Mouse (Mus musculus) fat pad, adult 2 months (tissue): ENCODE results near the gene Itga9.

ENCODE experiments used
- DNase-seq: peaks from one replicate; pipeline ENCODE4 v3.0.0-alpha.2; 2011; ENCODE audit warnings: low read depth, low spot score; ENCODE audit errors: extremely low read depth

Itga9 gene

DNA sequence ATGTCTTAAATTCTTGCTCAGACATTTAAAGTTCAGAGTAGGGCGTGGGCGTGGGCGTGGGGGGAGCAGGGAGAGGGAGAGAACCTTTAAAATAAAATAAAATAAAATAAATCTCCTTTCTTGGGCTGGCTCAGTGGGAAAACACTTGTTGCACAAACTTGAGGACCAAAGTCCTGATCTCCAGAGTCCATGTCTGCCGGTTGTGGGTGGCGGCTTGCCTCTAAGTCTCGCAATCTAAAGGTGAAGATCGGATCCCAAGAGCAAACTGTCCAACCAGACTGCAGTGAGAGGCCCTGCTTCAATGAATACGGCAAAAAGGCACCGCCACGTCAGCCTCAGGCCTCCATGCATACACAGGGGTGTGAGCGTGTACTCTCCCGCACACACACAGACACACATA is 333.3 kb downstream of the Itga9 start:
- no peak for DNase-seq

DNA sequence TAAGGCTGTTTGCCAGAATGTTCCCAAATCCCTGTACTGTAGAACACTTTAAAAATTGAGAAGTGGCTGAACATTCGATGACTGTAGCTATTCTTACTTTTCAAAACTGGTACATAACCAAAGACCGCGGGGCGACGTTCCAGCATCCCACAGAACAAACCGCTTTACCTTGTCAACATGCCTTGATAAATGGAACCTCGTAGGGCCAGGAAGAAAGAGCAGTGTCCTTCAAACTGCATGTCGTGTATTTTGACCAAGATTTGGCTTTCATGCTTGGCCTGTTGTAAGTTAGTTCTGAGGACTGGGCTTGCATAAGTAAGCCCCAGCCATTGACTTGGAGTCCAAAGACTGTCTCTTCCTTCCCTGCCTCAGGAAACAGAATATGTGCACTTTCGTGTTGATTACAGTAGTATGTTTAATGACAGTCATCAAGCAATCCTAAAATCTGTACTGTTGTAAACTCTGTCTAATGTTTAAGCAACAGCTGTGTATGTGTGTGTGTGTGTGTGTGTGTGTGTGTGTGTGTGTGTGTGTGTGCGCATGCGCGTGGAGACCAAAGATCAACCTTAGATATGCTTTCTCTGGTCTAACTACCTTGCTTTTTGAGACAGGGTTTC is 334.2 kb downstream of the Itga9 start:
- DNase-seq: no peak

DNA sequence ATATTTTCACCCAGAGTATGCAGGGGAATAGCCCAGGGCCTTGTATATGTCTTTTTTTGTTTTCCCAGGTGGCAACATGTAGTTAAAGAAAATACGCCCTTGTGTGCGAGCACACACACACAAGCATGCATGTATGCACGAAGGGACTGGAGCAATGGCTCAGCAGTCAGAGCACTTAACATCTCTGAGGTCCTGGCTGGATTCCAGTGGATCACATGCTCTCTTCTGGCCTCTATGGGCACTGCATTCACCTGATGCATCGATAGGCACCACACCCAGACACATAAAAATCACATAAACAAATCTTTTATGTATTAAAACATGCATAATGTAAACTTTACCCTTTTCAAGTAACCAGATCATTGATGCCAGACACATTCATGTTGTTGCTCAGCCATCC is 335.5 kb downstream of the Itga9 start:
- DNase-seq: no peak

DNA sequence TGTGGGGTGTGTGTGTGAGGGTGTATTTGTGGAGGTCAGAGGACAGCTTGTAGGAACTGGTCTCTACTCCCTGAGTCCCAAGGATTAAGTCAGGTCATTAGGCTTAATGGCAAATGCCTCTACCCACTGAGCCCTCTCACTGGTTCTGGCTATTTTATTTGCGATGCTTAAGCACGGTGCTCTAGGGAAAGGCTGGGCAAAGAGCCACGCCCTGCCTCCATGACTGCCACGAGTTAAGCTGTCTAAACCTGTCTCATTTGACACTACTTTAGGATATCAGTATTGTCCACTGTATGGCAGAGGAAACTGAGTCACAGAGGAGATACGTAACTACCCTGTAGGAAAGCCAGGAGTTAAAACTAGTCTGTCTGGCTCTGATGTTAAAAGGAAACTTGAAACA is 337.5 kb downstream of the Itga9 start:
- no peak for DNase-seq

DNA sequence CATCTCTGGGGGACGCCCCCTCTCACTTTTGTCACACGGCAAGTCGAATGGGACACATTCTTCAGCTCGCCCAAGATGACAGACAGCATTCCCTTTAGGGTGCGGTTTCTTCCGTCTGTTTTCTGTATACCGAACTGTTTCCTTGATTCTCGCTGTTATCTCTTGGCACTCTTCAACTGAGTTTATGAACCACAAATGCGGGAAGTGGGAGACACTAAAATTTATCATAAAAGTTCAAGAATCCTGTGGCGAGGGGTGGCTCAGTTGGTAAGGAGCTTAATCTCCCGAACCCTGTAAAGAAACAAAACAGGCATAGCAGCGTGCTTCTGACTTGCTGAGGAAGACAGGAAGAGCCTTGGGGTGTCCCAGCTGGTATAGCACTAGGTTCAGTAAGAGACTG is 337.9 kb downstream of the Itga9 start:
- DNase-seq: no peak

DNA sequence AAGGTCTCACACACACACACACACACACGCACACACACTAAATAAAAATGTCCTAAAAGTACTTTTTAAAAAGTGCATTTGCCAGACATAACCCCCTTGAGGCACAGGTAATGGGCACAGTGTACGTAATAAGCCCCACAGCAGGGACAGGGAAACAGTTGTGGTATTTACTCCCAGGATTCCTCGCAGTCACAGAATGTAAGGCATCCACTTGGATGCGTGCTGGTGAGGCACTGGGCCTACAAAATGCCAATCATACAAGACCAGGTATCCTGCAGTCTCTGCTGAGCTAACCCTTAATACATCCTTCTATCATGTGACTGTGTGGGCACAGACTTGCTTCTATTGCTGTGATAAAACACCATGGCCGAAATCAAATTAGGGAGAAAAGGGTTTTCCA is 342.0 kb downstream of the Itga9 start:
- no peak for DNase-seq

DNA sequence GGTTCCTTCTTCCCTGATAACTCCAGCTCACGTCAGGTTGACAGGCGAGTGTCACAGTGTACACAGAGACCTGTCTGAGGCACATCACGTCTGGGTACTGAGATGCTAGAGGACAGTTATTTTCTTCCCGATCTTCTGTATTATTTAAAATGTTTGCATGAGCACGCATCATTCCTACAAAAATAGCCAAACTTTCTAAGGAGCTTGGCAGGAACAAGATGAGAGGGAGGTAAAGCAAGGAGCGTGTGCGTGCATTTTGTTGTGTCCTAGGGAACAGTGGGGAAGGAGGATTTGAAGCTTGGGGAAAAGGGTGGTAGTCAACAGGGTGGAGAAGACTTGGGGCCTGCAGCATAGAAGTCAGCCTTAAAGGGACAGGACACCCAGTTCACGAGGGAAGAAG is 342.6 kb downstream of the Itga9 start:
- DNase-seq: no peak

DNA sequence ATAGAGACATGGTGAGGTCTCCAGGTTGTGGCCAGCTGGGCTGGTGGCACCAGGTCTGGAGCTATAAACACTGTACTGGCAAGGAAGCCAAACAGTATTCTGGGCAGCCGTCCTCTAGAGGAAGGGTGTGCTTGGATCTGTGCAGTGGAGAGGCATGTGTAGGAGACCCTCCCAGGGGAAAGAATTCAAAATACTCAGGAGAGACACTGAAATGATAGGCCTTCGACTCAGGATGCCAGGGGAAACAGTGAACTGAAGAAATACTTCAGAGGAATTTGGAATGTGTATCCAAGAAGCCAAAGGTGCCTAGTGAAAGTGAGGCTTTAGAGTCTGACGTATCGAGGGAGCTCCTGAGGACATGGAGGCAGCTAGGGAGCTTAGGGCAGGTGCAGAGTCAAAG is 343.2 kb downstream of the Itga9 start:
- DNase-seq: no peak

DNA sequence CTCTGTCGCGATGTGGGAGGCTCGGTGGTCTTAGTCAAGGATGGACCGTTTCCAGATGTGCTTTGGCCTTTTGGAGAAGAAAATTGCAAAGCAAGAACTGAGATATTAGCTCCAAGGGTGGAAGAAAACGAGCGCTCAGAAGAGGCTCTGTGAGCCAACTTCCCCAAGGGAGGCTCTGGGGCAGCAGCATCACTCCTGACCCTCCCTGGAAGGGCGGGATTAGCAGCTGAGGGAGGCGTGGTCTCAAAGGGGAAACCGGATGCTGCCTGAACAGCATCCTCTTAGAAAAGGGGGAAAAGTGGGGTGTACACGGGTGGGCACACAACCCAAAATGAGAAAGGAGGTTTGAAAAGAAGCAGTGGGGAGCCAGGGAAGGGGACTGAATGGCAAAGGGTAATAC is 343.6 kb downstream of the Itga9 start:
- no peak for DNase-seq
